Mouse (Mus musculus) CH12.LX (cell line): Measurements from ENCODE around the gene Gstp1. TPM values are rescaled to one million over a fixed set of nuclear protein-coding genes. Genes with fewer than 3 reads are reported as not detected.
"Not testable (repeated sequence)": the region's sequence is repeated elsewhere in the genome, so short reads cannot be mapped to it uniquely, and the experiment has no call there.

ENCODE experiments used
- DNase-seq: peaks from one replicate; pipeline ENCODE4 v3.0.0-alpha.2; 2013; ENCODE audit errors: extremely low read depth
- H3K27ac ChIP-seq: 2 replicates; pipeline ENCODE4 v1.5.1; 2012; ENCODE audit warnings: low read depth, mild to moderate bottlenecking, control low read depth, moderate library complexity; ENCODE audit not compliant: insufficient read depth
- H3K27me3 ChIP-seq: replicated peaks from 2 replicates; pipeline ENCODE3; 2012; ENCODE audit warnings: inconsistent platforms
- H3K36me3 ChIP-seq, 2 experiments: replicated peaks in 1 of 2; 2 replicates each; pipeline versions ENCODE3 to v1.6.1; 2012; ENCODE audit warnings: inconsistent platforms in 1 of 2, low read length in 1 of 2, mild to moderate bottlenecking in 1 of 2, mixed read lengths in 1 of 2, moderate library complexity in 1 of 2; ENCODE audit not compliant: control insufficient read depth in 1 of 2, insufficient read depth in 1 of 2
- H3K4me1 ChIP-seq, 2 experiments: 2 replicates each; pipeline ENCODE4 v1.6.1; 2012; ENCODE audit warnings: inconsistent platforms in 1 of 2, moderate library complexity in 1 of 2; ENCODE audit not compliant: insufficient read depth in 2 of 2, control insufficient read depth in 1 of 2
- H3K4me2 ChIP-seq: 2 replicates; pipeline ENCODE4 v1.6.1; 2012; ENCODE audit warnings: low read depth, mild to moderate bottlenecking, control low read depth; ENCODE audit not compliant: poor library complexity, insufficient read depth, severe bottlenecking
- H3K4me3 ChIP-seq, 3 experiments: fragments of 150-350 bp in 1 of 3; sonication (generic) in 1 of 3; replicated peaks in 1 of 3; 2 replicates each; pipeline versions ENCODE3 to v1.5.1; 2011 to 2012; ENCODE audit warnings: low read depth in 2 of 3, low read length in 2 of 3, mild to moderate bottlenecking in 2 of 3, moderate library complexity in 2 of 3, control low read depth in 1 of 3, improper control_type of control experiment in 1 of 3, inconsistent platforms in 1 of 3, mixed read lengths in 1 of 3; ENCODE audit not compliant: poor library complexity in 1 of 3
- H3K79me2 ChIP-seq: replicated peaks from 2 replicates; pipeline ENCODE4 v1.6.1; 2012; ENCODE audit warnings: mild to moderate bottlenecking, moderate library complexity; ENCODE audit not compliant: control insufficient read depth, poor library complexity, insufficient read depth, severe bottlenecking; ENCODE audit errors: extremely low read depth
- H3K9ac ChIP-seq: 2 replicates; pipeline ENCODE4 v1.6.1; 2012; ENCODE audit warnings: low read depth, mild to moderate bottlenecking, control low read depth, moderate library complexity; ENCODE audit not compliant: insufficient read depth
- H3K9me3 ChIP-seq: replicated peaks from 2 replicates; pipeline ENCODE3; 2012; ENCODE audit warnings: low read length, inconsistent platforms, mixed read lengths
- BHLHE40 ChIP-seq: IDR thresholded peaks from 2 replicates; pipeline ENCODE4 v1.6.1; 2011; ENCODE audit warnings: mild to moderate bottlenecking, low read depth, low read length, improper control_type of control experiment
- CHD1 ChIP-seq: IDR thresholded peaks from 2 replicates; pipeline ENCODE4 v1.6.1; 2012; ENCODE audit warnings: low read depth, low read length, improper control_type of control experiment, inconsistent platforms
- CHD2 ChIP-seq: IDR thresholded peaks from 2 replicates; pipeline ENCODE4 v1.6.1; 2011; ENCODE audit warnings: low read length, improper control_type of control experiment
- E2F4 ChIP-seq: IDR thresholded peaks from 2 replicates; pipeline ENCODE4 v1.6.1; 2011; ENCODE audit warnings: low read depth, low read length, improper control_type of control experiment; ENCODE audit not compliant: insufficient replicate concordance
- ELF1 ChIP-seq: IDR thresholded peaks from 2 replicates; pipeline ENCODE4 v1.6.1; 2014; ENCODE audit warnings: low read depth, mild to moderate bottlenecking, inconsistent platforms, low read length, improper control_type of control experiment
- EP300 ChIP-seq: IDR thresholded peaks from 2 replicates; pipeline ENCODE4 v1.6.1; 2011; ENCODE audit warnings: low read length, improper control_type of control experiment
- GABPA ChIP-seq: IDR thresholded peaks from 2 replicates; pipeline ENCODE4 v1.6.1; 2012; ENCODE audit warnings: low read depth, low read length, improper control_type of control experiment, inconsistent platforms; ENCODE audit not compliant: insufficient replicate concordance
- MAX ChIP-seq: IDR thresholded peaks from 2 replicates; pipeline ENCODE4 v1.6.1; 2011; ENCODE audit warnings: low read length, improper control_type of control experiment
- MEF2A ChIP-seq: IDR thresholded peaks from 2 replicates; pipeline ENCODE4 v1.6.1; 2014; ENCODE audit warnings: low read depth, mild to moderate bottlenecking, inconsistent platforms, low read length, improper control_type of control experiment, borderline replicate concordance
- MXI1 ChIP-seq: IDR thresholded peaks from 2 replicates; pipeline ENCODE4 v1.6.1; 2011; ENCODE audit warnings: mild to moderate bottlenecking, low read depth, low read length, improper control_type of control experiment
- NRF1 ChIP-seq: IDR thresholded peaks from 2 replicates; pipeline ENCODE4 v1.6.1; 2014; ENCODE audit warnings: low read depth, mild to moderate bottlenecking, inconsistent platforms, low read length, improper control_type of control experiment, moderate library complexity
- POLR2A ChIP-seq: IDR thresholded peaks from 2 replicates; pipeline ENCODE4 v1.6.1; 2011; ENCODE audit warnings: low read depth, mild to moderate bottlenecking, improper control_type of control experiment, low read length
- POLR2AphosphoS2 ChIP-seq: IDR thresholded peaks from 2 replicates; pipeline ENCODE4 v1.6.1; 2011; ENCODE audit warnings: low read depth, low read length, improper control_type of control experiment
- RAD21 ChIP-seq: IDR thresholded peaks from 2 replicates; pipeline ENCODE4 v1.6.1; 2011; ENCODE audit warnings: low read depth, mild to moderate bottlenecking, low read length, improper control_type of control experiment, moderate library complexity
- RCOR1 ChIP-seq: conservative IDR thresholded peaks from 2 replicates; pipeline ENCODE4 v1.6.1; 2012; ENCODE audit warnings: low read depth, mild to moderate bottlenecking, inconsistent platforms, low read length, improper control_type of control experiment
- TBP ChIP-seq: conservative IDR thresholded peaks from 2 replicates; pipeline ENCODE4 v1.6.1; 2011; ENCODE audit warnings: low read depth, low read length, improper control_type of control experiment
- UBTF ChIP-seq: IDR thresholded peaks from 2 replicates; pipeline ENCODE4 v1.6.1; 2012; ENCODE audit warnings: low read depth, mild to moderate bottlenecking, inconsistent platforms, low read length, improper control_type of control experiment, moderate library complexity
- ZKSCAN1 ChIP-seq: IDR thresholded peaks from 2 replicates; pipeline ENCODE4 v1.6.1; 2012; ENCODE audit warnings: low read depth, inconsistent platforms, low read length, improper control_type of control experiment, borderline replicate concordance
- ZMIZ1 ChIP-seq: IDR thresholded peaks from 2 replicates; pipeline ENCODE4 v1.6.1; 2012; ENCODE audit warnings: low read depth, mild to moderate bottlenecking, inconsistent platforms, low read length, improper control_type of control experiment
- ZNF384 ChIP-seq: IDR thresholded peaks from 2 replicates; pipeline ENCODE4 v1.6.1; 2012; ENCODE audit warnings: low read depth, low read length, improper control_type of control experiment, inconsistent platforms
- dilution Hi-C: fragments of 300-500 bp; cut with MboI; formaldehyde crosslinking; loops from 2 replicates; pipeline ENCODE4 v1.14.3; 2020; ENCODE audit warnings: low sequenced_read_pairs; ENCODE audit not compliant: extremely low pct_unique_long_range_greater_than_20kb, extremely low pct_ligation_motif_present
- in situ Hi-C: fragments of 300-500 bp; cut with MboI; formaldehyde crosslinking; loops from 3 replicates; pipeline ENCODE4 v1.14.3; 2019; ENCODE audit warnings: low sequenced_read_pairs, low pct_ligation_motif_present, low pct_unique_long_range_greater_than_20kb, mixed read lengths
- polyA plus RNA-seq: library from polyadenylated mRNA; unstranded; fragments of >175 nt; gene quantifications from 2 replicates; pipeline ENCODE4 v1.2.1, GENCODE M21; 2012; ENCODE audit warnings: low read depth; ENCODE audit not compliant: insufficient read length
- total RNA-seq, 2 experiments: library from RNA; depleted of rRNA; stranded (reverse); fragments of 300-350 nt in 1 of 2; fragments of >200 nt in 1 of 2; gene quantifications; 2 replicates each; pipeline ENCODE4 v1.2.3; 2012 to 2014

The Gstp1 gene
- total and polyA plus RNA-seq, 3 experiments = 333 to 696 (median 529) TPM

DNA sequence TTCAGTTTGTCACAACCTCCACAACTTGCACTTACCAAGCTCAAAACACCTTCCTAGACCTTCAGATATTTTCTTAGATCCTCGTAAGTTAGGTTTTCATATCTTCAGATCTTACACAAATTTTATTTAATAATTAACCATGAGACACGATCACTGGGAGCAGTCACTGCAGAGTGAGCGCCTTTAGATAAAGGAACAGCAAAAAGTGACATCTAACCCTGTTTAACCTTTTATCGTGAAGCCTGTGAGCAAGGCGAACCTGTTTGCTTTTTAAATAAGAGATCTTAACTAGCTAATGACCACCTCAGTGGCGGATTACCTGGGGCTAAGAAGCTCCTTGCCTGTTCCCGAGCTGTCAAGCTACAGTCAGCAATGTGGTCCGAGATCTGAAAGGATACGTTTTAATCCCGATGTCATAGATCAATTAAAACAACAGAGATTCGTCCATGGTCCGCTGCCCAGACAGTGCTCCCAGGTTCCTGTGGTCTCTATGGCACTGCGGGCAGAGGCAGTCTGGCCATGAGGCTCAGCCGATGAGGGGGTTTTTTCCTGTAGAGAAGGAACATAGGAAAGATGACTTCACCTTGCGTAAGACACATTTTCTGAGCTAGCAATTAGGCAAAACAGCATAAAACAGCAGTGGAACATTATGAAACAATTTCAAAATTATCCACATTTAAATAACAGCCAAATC is 31.1 kb upstream of the Gstp1 start:
- H3K9ac ChIP-seq = no peak overlapping the region
- peaks cover 0 to 4% of the 10 kb centered on the region in 2 experiments; a peak in 1 of 4 replicates for H3K4me1 ChIP-seq
- DNase-seq = no peak
- peaks cover 11% of the 10 kb centered on the region for H3K27me3 ChIP-seq
- no peak for TF ChIP-seq CHD2
- dilution Hi-C loops = no loop called here
- no peaks in the 10 kb centered on the region for H3K9me3 ChIP-seq
- H3K4me2 ChIP-seq = no peak overlapping the region
- no peaks in the 10 kb centered on the region for H3K79me2 ChIP-seq
- no peak overlapping the region for H3K27ac ChIP-seq
- in situ Hi-C loops = no loop called here
- no peaks in the 10 kb centered on the region for H3K36me3 ChIP-seq
- no peak overlapping the region for H3K4me3 ChIP-seq

- H3K27ac ChIP-seq, H3K4me2 ChIP-seq, DNase-seq, H3K4me1 ChIP-seq, H3K79me2 ChIP-seq, H3K27me3 ChIP-seq, H3K9me3 ChIP-seq, in situ Hi-C loops, H3K9ac ChIP-seq, H3K36me3 ChIP-seq, dilution Hi-C loops, H3K4me3 ChIP-seq: not testable (repeated sequence)
These were observed 30.5 kb upstream of the Gstp1 start for GRCm38 (mm10) chr19:4068242-4068641.

DNA sequence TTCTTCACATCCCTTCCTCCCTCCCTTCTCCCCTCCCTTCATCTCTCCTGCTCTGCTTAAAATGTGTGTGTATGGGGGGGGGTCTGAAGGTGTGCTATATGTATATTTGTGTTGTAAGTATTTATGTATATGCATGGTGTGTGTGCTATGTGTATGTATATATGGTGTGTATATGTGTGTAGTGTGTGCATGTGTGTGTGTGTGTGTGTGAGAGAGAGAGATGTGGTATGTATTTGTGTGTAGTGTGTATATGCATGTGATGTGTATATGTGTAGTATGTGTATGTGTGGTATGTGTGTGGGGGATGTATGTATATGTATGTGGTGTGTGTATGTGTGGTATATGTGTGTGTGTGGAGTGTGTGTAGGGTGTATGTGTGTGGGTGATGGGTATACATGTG is 29.1 kb upstream of the Gstp1 start:
- DNase-seq = no peak
- no peaks in the 10 kb centered on the region for H3K79me2 ChIP-seq
- TF ChIP-seq ELF1 (no peak), ZMIZ1 (no peak), POLR2AphosphoS2 (no peak), ZKSCAN1 (no peak), POLR2A (no peak), NRF1 (no peak), CHD2 (no peak), MXI1 (no peak), RAD21 (no peak), EP300 (no peak), CHD1 (no peak), MEF2A (no peak), BHLHE40 (no peak), GABPA (no peak), MAX (no peak), UBTF (no peak), RCOR1 (no peak), E2F4 (no peak), ZNF384 (no peak), TBP (no peak)
- H3K4me1 ChIP-seq = no peaks in the 10 kb centered on the region
- H3K36me3 ChIP-seq = no peaks in the 10 kb centered on the region
- in situ Hi-C loops = no loop called here
- no peak overlapping the region for H3K4me3 ChIP-seq
- peaks cover 4% of the 10 kb centered on the region for H3K27me3 ChIP-seq
- H3K9me3 ChIP-seq = no peaks in the 10 kb centered on the region
- H3K27ac ChIP-seq = no peak overlapping the region
- dilution Hi-C loops = no loop called here
- no peak overlapping the region for H3K9ac ChIP-seq
- H3K4me2 ChIP-seq = no peak overlapping the region
